Mouse (Mus musculus): ENCODE data around the gene Phf19. TPM values are rescaled to one million over a fixed set of nuclear protein-coding genes. Genes with fewer than 3 reads are reported as not detected.

The Phf19 gene
- polyA plus RNA-seq, 1 experiment = 3.7 TPM

- Histone ChIP-seq H3K4me1 (ENCODE audit: control insufficient read depth, insufficient read depth, insufficient read length) (peaks cover 4% of the 10 kb centered on the region; the same call in 1 of the 2 replicates), H3K4me3 (ENCODE audit: extremely low read depth, insufficient read depth, insufficient read length) (no peak overlapping the region), H3K36me3 (ENCODE audit: control insufficient read depth, insufficient read depth, low read length) (no peaks in the 10 kb centered on the region), H3K27me3 (ENCODE audit: control insufficient read depth, insufficient read depth, low read length) (no peaks in the 10 kb centered on the region), H3K27ac (ENCODE audit: insufficient read depth, low read length) (no peak overlapping the region)
- WGBS = 91% methylated on average over 4 of the region's 4 CpGs
- no peak for TF ChIP-seq CTCF (IDR thresholded peaks at IDR 0.05; ENCODE audit: extremely low read depth, insufficient read depth, insufficient read length, insufficient replicate concordance)
- TF ChIP-seq POLR2A (IDR thresholded peaks at IDR 0.05; ENCODE audit: low read depth, low read length) = no peak
- no peak for DNase-seq (ENCODE audit: low read depth in 1 of 2, low spot score in 2 of 2)
These were observed 12.1 kb downstream of the Phf19 start for GRCm38 (mm10) chr2:34901726-34902125.

GRCm38 (mm10) chr2:34900412-34900811, 13.4 kb downstream of the Phf19 start:
- 96% methylated on average over 1 of the region's 1 CpGs for WGBS
- Histone ChIP-seq H3K27me3 (ENCODE audit: control insufficient read depth, insufficient read depth, low read length) (no peaks in the 10 kb centered on the region), H3K4me3 (ENCODE audit: extremely low read depth, insufficient read depth, insufficient read length) (no peak overlapping the region), H3K27ac (ENCODE audit: insufficient read depth, low read length) (no peak overlapping the region), H3K4me1 (ENCODE audit: control insufficient read depth, insufficient read depth, insufficient read length) (no peaks in the 10 kb centered on the region; the same call in 1 of the 2 replicates), H3K36me3 (ENCODE audit: control insufficient read depth, insufficient read depth, low read length) (no peaks in the 10 kb centered on the region)
- DNase-seq (ENCODE audit: low read depth in 1 of 2, low spot score in 2 of 2) = no peak
- TF ChIP-seq CTCF (IDR thresholded peaks at IDR 0.05; ENCODE audit: extremely low read depth, insufficient read depth, insufficient read length, insufficient replicate concordance) (no peak), POLR2A (IDR thresholded peaks at IDR 0.05; ENCODE audit: low read depth, low read length) (no peak)

- H3K27me3 ChIP-seq (ENCODE audit: control insufficient read depth, insufficient read depth, low read length) = no peaks in the 10 kb centered on the region
- TF ChIP-seq CTCF (IDR thresholded peaks at IDR 0.05; ENCODE audit: extremely low read depth, insufficient read depth, insufficient read length, insufficient replicate concordance) (no peak), POLR2A (IDR thresholded peaks at IDR 0.05; ENCODE audit: low read depth, low read length) (no peak)
- H3K4me1 ChIP-seq (ENCODE audit: control insufficient read depth, insufficient read depth, insufficient read length) = no peaks in the 10 kb centered on the region; the same call in 1 of the 2 replicates
- no peak overlapping the region for H3K4me3 ChIP-seq (ENCODE audit: extremely low read depth, insufficient read depth, insufficient read length)
- H3K27ac ChIP-seq (ENCODE audit: insufficient read depth, low read length) = no peak overlapping the region
- DNase-seq (ENCODE audit: low read depth in 1 of 2, low spot score in 2 of 2) = no peak
- WGBS = 93% methylated on average over 11 of the region's 11 CpGs
- no peaks in the 10 kb centered on the region for H3K36me3 ChIP-seq (ENCODE audit: control insufficient read depth, insufficient read depth, low read length)
These were observed 14.1 kb downstream of the Phf19 start for GRCm38 (mm10) chr2:34899682-34900081.

DNA sequence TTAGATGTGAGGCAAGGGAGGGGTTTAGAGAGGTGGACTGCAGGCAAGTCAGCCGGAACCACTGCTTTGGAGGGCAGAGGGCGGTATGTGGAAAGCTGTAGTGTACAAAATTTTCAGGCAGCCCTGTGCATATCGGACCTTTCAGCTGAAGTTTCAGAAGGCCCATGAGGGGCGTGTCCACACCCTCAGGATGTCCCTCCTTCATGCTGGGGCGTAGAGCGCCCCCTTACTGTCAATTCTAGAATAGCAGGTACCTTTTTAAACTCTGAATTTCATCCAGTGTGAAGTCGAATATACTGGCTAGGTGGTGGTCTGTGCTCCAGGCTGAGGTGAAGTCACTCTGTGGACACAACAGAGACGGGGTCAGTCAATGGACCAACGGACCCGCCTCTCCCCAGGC, 16.0 kb downstream of the Phf19 start:
- Histone ChIP-seq H3K36me3 (ENCODE audit: control insufficient read depth, insufficient read depth, low read length) (no peaks in the 10 kb centered on the region), H3K27me3 (ENCODE audit: control insufficient read depth, insufficient read depth, low read length) (no peaks in the 10 kb centered on the region), H3K4me1 (ENCODE audit: control insufficient read depth, insufficient read depth, insufficient read length) (no peaks in the 10 kb centered on the region), H3K4me3 (ENCODE audit: extremely low read depth, insufficient read depth, insufficient read length) (no peak overlapping the region), H3K27ac (ENCODE audit: insufficient read depth, low read length) (no peak overlapping the region)
- DNase-seq (ENCODE audit: low read depth in 1 of 2, low spot score in 2 of 2) = peak in 1 of 2 experiments; percentile 28
- 52% methylated on average over 10 of the region's 10 CpGs for WGBS
- no peak for TF ChIP-seq POLR2A (IDR thresholded peaks at IDR 0.05; ENCODE audit: low read depth, low read length)
- peak; percentile 23; the same call in 1 of the 2 replicates for TF ChIP-seq CTCF (IDR thresholded peaks at IDR 0.05; ENCODE audit: extremely low read depth, insufficient read depth, insufficient read length, insufficient replicate concordance)

- Histone ChIP-seq H3K27ac (ENCODE audit: insufficient read depth, low read length) (no peak overlapping the region), H3K36me3 (ENCODE audit: control insufficient read depth, insufficient read depth, low read length) (no peaks in the 10 kb centered on the region), H3K27me3 (ENCODE audit: control insufficient read depth, insufficient read depth, low read length) (no peaks in the 10 kb centered on the region), H3K4me3 (ENCODE audit: extremely low read depth, insufficient read depth, insufficient read length) (no peak overlapping the region), H3K4me1 (ENCODE audit: control insufficient read depth, insufficient read depth, insufficient read length) (no peaks in the 10 kb centered on the region)
- TF ChIP-seq POLR2A (IDR thresholded peaks at IDR 0.05; ENCODE audit: low read depth, low read length) (no peak), CTCF (IDR thresholded peaks at IDR 0.05; ENCODE audit: extremely low read depth, insufficient read depth, insufficient read length, insufficient replicate concordance) (no peak)
- no peak for DNase-seq (ENCODE audit: low read depth in 1 of 2, low spot score in 2 of 2)
- WGBS = 91% methylated on average over 17 of the region's 17 CpGs
These were observed 16.9 kb downstream of the Phf19 start for GRCm38 (mm10) chr2:34896821-34897460.

DNA sequence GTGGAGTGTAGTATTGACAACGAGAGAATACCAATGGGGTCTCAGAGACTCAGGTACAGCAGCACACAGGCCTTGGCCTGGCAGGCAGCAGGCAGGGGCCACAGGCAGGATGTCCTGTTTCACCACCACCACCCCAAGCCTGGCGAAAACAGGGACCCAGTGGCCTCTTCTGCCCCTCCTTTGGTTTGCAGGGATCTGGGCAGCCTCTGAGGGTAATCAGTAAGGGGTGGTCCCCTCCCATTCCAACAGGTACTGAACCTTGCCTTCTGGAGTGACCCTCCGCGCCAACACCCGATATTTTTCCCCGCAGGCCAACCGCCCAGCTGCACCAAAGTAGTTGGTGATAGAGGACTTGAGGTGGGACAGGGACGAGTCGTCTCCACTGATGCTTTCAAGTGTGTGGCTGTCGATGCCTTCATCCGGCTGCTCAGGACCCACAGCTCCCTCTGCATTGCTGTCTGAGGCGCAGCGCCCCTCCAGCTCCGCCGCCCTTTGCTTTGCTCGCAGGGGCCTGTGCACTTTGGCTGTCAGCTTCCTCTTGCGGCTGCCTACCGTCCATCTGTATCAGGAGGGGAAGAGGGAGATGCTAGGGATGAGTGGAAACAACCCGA, 18.2 kb downstream of the Phf19 start:
- no peak for DNase-seq (ENCODE audit: low read depth in 1 of 2, low spot score in 2 of 2)
- H3K4me1 ChIP-seq (ENCODE audit: control insufficient read depth, insufficient read depth, insufficient read length) = no peaks in the 10 kb centered on the region
- no peak overlapping the region for H3K27ac ChIP-seq (ENCODE audit: insufficient read depth, low read length)
- 94% methylated on average over 19 of the region's 19 CpGs for WGBS
- no peaks in the 10 kb centered on the region for H3K27me3 ChIP-seq (ENCODE audit: control insufficient read depth, insufficient read depth, low read length)
- no peak overlapping the region for H3K4me3 ChIP-seq (ENCODE audit: extremely low read depth, insufficient read depth, insufficient read length)
- no peaks in the 10 kb centered on the region for H3K36me3 ChIP-seq (ENCODE audit: control insufficient read depth, insufficient read depth, low read length)
- TF ChIP-seq POLR2A (IDR thresholded peaks at IDR 0.05; ENCODE audit: low read depth, low read length) (no peak), CTCF (IDR thresholded peaks at IDR 0.05; ENCODE audit: extremely low read depth, insufficient read depth, insufficient read length, insufficient replicate concordance) (no peak)

DNA sequence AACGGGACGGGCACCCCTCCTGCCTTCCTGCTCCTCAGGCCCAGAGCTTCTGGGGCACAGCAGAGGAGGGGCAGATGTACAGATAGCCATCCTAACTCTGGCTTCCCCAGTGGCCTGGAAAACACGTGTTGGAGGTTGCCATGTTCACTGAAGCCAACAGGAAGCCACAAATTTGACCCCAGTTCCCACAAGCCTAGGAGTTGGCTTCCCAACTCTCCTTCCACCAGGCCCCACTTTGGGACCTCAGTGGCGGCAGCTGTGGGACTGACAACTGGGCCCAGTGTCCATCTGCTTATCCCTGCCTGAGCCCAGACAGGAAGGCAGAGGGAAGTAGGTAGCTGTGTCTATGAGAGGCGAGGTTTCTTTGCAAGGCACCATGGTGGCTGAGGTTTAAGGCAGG, 19.9 kb downstream of the Phf19 start:
- no peak overlapping the region for H3K4me3 ChIP-seq (ENCODE audit: extremely low read depth, insufficient read depth, insufficient read length)
- no peak overlapping the region for H3K27ac ChIP-seq (ENCODE audit: insufficient read depth, low read length)
- H3K27me3 ChIP-seq (ENCODE audit: control insufficient read depth, insufficient read depth, low read length) = no peaks in the 10 kb centered on the region
- 46% methylated on average over 5 of the region's 5 CpGs for whole genome bisulfite sequencing
- H3K4me1 ChIP-seq (ENCODE audit: control insufficient read depth, insufficient read depth, insufficient read length) = no peaks in the 10 kb centered on the region
- no peaks in the 10 kb centered on the region for H3K36me3 ChIP-seq (ENCODE audit: control insufficient read depth, insufficient read depth, low read length)
- no peak for DNase-seq (ENCODE audit: low read depth in 1 of 2, low spot score in 2 of 2)
- TF ChIP-seq CTCF (IDR thresholded peaks at IDR 0.05; ENCODE audit: extremely low read depth, insufficient read depth, insufficient read length, insufficient replicate concordance) = no peak

Data from spleen, adult 2 months (tissue).